Mouse (Mus musculus): ENCODE measurements around the gene 4931406C07Rik. TPM values are rescaled to one million over a fixed set of nuclear protein-coding genes. Genes with fewer than 3 reads are reported as not detected.
"Not testable (repeated sequence)": the region's sequence is repeated elsewhere in the genome, so short reads cannot be mapped to it uniquely, and the experiment has no call there.

Gene 4931406C07Rik
- 10 to 100 TPM; 17.2 to 20.0 TPM for total RNA-seq (2021)
- long read RNA-seq, experiment 1, partial matches to known transcripts: 1 of 3 reads
- long read RNA-seq, experiment 1, other reads (novel, unspliced or antisense): 2 of 3 reads
- long read RNA-seq, experiment 2, partial matches to known transcripts: 1 of 7 reads
- long read RNA-seq, experiment 2, other reads (novel, unspliced or antisense): 5 of 7 reads

- TF ChIP-seq CTCF (conservative IDR thresholded peaks at IDR 0.05): no peak
- H3K27ac ChIP-seq: peak within 1 kb of the TSS; percentile 90
- peak within 1 kb of the TSS; percentile 100 for H3K4me3 ChIP-seq
- peak in 1 of 2 experiments; percentile 26 for DNase-seq (ENCODE audit: low spot score in 2 of 2)
These were observed at the start of gene 4931406C07Rik for GRCm38 (mm10) chr9:15306398-15307119. TSS of gene 4931406C07Rik (minus strand) at chr9:15306448.

DNA sequence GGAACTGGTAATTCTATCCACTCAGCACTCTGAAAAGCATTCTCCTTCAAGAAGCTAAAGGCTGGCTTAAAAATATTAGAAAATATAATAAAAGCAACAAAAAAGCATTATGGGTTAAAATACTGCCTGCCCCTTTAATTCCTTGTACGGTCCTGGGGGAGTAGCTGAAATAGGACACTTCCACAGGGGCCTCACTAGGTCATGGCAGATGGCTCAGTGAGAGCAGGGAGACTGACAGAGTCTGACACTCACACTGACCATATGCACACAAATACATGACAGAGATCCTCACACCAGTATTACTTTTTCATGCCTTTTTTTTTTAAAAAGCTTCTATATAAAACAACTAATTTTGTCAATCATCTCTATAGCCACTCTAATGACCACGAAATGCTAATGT lies 43.7 kb upstream of the 4931406C07Rik start:
- DNase-seq (ENCODE audit: low spot score in 2 of 2): no peak
- TF ChIP-seq CTCF (conservative IDR thresholded peaks at IDR 0.05): no peak
- no peak overlapping the region for H3K27ac ChIP-seq
- no peak overlapping the region for H3K4me3 ChIP-seq

GRCm38 (mm10) chr9:15337776-15338175 lies 31.5 kb upstream of the 4931406C07Rik start:
- DNase-seq (ENCODE audit: low spot score in 2 of 2): no peak
- Histone ChIP-seq H3K4me3 (no peak overlapping the region), H3K27ac (no peak overlapping the region)
- no peak for TF ChIP-seq CTCF (conservative IDR thresholded peaks at IDR 0.05)

GRCm38 (mm10) chr9:15318170-15318742 lies 12.0 kb upstream of the 4931406C07Rik start:
- DNase-seq (ENCODE audit: low spot score in 2 of 2): no peak
- Histone ChIP-seq H3K4me3 (no peak overlapping the region), H3K27ac (no peak overlapping the region)
- no peak for TF ChIP-seq CTCF (conservative IDR thresholded peaks at IDR 0.05)

DNA sequence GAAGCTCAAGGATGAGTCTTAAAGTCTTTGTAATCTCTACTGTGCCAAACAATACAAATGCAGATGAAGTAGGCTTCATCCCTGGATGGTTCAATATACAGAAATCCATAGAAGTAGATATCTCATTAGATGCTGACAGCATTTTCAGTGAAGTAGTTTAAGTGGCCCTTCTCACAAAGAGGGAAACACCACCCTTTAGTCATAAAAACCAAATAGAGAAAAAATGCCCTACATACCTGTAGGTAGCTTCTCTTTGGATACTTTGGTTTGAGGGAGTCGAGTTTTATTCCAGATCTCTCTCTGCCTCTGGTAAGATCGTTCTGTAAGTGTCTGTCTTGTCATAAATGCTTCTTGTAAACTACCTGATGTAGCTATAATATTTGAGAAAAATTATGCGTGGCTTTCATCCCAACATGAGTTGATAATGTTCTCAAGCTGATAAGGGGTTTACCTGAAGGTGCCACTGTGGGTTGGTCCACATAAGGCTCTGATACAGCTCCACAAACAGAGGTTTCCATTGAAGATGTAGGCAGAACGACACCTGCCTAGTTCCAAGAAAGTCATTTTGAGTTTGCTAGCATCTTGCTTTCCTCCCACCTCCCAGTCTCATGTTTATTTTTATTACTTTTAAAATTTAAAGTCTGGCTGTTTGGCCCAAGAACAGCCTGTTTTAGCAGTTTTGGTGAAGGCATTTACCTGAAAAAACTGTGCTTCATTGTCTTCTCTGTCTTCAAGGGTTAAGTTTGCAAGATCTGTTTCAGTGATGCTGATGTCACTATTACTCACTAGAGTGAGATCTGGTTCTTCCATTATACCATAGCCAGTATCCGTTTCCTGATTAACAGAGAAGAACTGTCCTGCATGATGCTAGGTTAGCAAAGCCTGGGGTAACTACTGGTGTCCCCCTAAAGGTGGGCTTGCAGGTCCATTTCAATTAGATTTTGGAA lies 11.2 kb upstream of the 4931406C07Rik start:
- TF ChIP-seq CTCF (conservative IDR thresholded peaks at IDR 0.05): no peak

GRCm38 (mm10) chr9:15316296-15316695 lies 10.0 kb upstream of the 4931406C07Rik start:
- not testable (repeated sequence) for DNase-seq (ENCODE audit: low spot score in 2 of 2); H3K4me3 ChIP-seq; H3K27ac ChIP-seq

More for the DNA sequence above, 11.2 kb upstream of the 4931406C07Rik start:
- H3K4me3 ChIP-seq: no peak overlapping the region
- DNase-seq (ENCODE audit: low spot score in 2 of 2): no peak
- H3K27ac ChIP-seq: no peak overlapping the region

DNA sequence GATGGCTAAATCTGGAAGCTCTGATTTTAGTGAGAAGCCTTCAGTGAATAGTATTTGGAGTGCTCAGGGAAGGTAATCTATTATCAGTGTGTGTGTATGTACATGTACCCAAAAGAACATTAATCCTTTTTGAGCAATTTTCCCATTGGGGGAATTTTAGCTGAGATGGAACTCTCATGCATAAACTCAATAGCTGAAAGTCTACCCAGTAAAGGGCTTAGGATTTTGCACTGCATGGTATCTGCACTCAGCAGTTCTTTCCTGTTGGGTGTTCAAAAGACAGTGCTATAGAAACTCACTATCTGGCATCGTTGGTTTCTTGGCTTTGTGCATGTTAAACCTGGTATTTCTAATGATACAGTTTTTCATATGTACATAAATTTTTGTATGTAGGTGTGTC lies 8.4 kb upstream of the 4931406C07Rik start:
- no peak for TF ChIP-seq CTCF (conservative IDR thresholded peaks at IDR 0.05)
- no peak overlapping the region for H3K4me3 ChIP-seq
- no peak for DNase-seq (ENCODE audit: low spot score in 2 of 2)
- no peak overlapping the region for H3K27ac ChIP-seq

DNA sequence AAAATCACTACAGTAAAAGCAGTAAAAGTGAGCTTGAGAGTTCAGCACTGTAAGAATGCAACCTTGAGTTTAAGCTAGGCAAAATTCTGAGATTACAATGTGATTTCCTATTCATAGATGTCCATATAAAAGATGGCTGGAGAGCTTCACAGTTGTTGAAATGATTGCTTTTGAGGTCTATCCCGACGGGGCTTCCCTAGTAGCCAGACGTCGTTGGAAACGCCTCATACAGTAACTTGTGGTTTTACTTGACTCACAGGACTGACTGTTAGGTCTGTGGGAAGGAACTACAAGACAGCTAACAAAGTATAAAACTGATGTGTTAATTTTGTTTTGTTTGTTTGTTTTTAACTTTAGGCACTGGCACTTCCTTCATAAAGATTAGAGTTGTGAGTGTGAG lies 7.4 kb upstream of the 4931406C07Rik start:
- no peak for DNase-seq (ENCODE audit: low spot score in 2 of 2)
- Histone ChIP-seq H3K4me3 (no peak overlapping the region), H3K27ac (no peak overlapping the region)
- no peak for TF ChIP-seq CTCF (conservative IDR thresholded peaks at IDR 0.05)

- Histone ChIP-seq H3K27ac (no peak overlapping the region), H3K4me3 (no peak overlapping the region)
- no peak for TF ChIP-seq CTCF (conservative IDR thresholded peaks at IDR 0.05)
- DNase-seq (ENCODE audit: low spot score in 2 of 2): no peak
These were observed 5.9 kb upstream of the 4931406C07Rik start for GRCm38 (mm10) chr9:15312054-15312735.

DNA sequence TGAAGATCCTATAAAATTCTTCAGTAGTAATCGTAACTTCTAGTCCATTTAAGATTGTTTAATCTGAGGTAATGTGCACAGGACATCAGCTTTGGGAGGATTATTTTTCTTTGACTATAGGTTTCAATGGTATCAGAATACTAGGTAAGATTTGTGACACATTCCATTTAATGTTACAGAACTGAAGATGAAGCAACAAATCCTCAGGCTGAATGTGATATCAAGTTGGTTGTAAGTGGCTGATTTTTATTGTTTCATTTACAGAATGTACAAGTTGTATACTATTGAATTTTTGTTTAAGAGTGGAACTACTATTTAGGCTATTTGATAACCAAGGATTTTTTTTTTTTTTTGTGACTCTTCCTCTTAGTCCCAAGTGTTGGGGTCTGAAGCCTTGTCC lies 3.9 kb upstream of the 4931406C07Rik start:
- no peak for TF ChIP-seq CTCF (conservative IDR thresholded peaks at IDR 0.05)
- no peak overlapping the region for H3K27ac ChIP-seq
- no peak for DNase-seq (ENCODE audit: low spot score in 2 of 2)
- no peak overlapping the region for H3K4me3 ChIP-seq

DNA sequence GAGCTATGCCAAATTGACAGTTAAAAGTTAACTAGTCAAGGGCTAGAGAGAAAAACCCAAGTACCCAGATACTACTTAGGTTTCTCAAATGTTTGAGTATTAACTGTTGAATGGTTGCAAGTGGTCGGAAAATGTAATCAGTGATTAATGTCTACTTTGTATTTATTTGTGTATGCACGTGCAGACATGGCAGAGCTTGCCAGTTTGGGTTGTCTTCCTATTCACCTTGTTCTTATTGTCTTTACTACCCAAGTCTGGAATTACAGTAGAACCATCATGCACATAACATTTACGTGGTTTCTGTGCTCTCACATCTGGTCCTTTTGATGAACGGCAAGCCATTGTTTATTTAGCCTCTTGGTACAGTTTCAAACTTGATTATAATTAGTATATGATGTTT lies 3.2 kb upstream of the 4931406C07Rik start:
- no peak for TF ChIP-seq CTCF (conservative IDR thresholded peaks at IDR 0.05)
- no peak overlapping the region for H3K4me3 ChIP-seq
- DNase-seq (ENCODE audit: low spot score in 2 of 2): no peak
- H3K27ac ChIP-seq: no peak overlapping the region

DNA sequence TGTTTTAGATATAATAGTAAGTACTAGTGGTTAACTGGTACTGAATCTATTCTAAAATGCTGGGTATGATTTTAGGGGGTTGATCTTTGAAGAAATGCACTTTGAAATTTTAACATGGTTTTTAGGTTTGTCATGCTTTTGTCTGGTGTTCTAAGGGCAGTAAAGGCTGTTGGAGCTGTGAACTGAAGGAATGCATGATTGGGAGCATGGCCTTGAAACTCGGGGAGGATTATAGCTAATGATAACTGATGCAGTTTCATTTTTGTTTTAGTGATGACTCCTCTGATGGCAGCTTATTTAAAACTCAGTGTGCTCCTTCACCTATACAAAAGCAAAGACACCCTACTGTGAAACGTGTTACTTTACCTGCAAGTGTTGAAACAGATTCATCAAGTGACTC lies 2.0 kb upstream of the 4931406C07Rik start:
- TF ChIP-seq CTCF (conservative IDR thresholded peaks at IDR 0.05): no peak

More for the DNA sequence above, 2.0 kb upstream of the 4931406C07Rik start:
- no peak overlapping the region for H3K27ac ChIP-seq
- H3K4me3 ChIP-seq: no peak overlapping the region
- DNase-seq (ENCODE audit: low spot score in 2 of 2): no peak

Data from layer of hippocampus, adult 2 months (tissue).